Mouse (Mus musculus) telencephalon, adult 2 months (tissue): ENCODE data around the gene Trim33.

Experiments
- DNase-seq: peaks from one replicate; pipeline ENCODE4 v3.0.0-alpha.2; 2011; ENCODE audit warnings: low read depth, low spot score

Gene Trim33

GRCm38 (mm10) chr3:103400807-103401206 is 121.7 kb downstream of the Trim33 start:
- no peak for DNase-seq

GRCm38 (mm10) chr3:103401342-103402098 is 122.4 kb downstream of the Trim33 start:
- DNase-seq = peak; percentile 74

GRCm38 (mm10) chr3:103402212-103402611 is 123.1 kb downstream of the Trim33 start:
- DNase-seq = no peak

- DNase-seq = no peak
Measured at GRCm38 (mm10) chr3:103405135-103405534, 126.0 kb downstream of the Trim33 start.

- no peak for DNase-seq
Measured at GRCm38 (mm10) chr3:103405871-103406765, 127.0 kb downstream of the Trim33 start.
